Mouse (Mus musculus): ENCODE measurements around the gene AC161166.1.

AC161166.1 gene

GRCm38 (mm10) chr7:24461376-24462051 lies 50.7 kb downstream of the AC161166.1 start:
- no peak for DNase-seq (ENCODE audit: low spot score in 2 of 2)
